Mouse (Mus musculus) limb, embryonic 12.5 days (tissue): ENCODE results near the gene Olfr467. TPM values are rescaled to one million over a fixed set of nuclear protein-coding genes. Genes with fewer than 3 reads are reported as not detected.
"Not testable (repeated sequence)": the region's sequence is repeated elsewhere in the genome, so short reads cannot be mapped to it uniquely, and the experiment has no call there.

ENCODE experiments used
- ATAC-seq: fragments of 200-750 bp; cut with Nextera tagmentation; 2 replicates; pipeline ENCODE4 v1.8.0; 2017; ENCODE audit warnings: low read depth, moderate TSS enrichment; ENCODE audit not compliant: insufficient number of reproducible peaks, insufficient read depth, low FRiP score, low TSS enrichment
- H3K27ac ChIP-seq: fragments of 300-500 bp; sonication (generic); 2 replicates; pipeline ENCODE4 v1.5.1; 2016; ENCODE audit warnings: mild to moderate bottlenecking, moderate library complexity
- H3K27me3 ChIP-seq: fragments of 300-500 bp; sonication (generic); 2 replicates; pipeline ENCODE4 v1.6.1; 2016; ENCODE audit warnings: mild to moderate bottlenecking, moderate library complexity
- H3K36me3 ChIP-seq: fragments of 300-500 bp; sonication (generic); 2 replicates; pipeline ENCODE4 v1.6.1; 2016; ENCODE audit warnings: mild to moderate bottlenecking, moderate library complexity
- H3K4me1 ChIP-seq: fragments of 300-500 bp; sonication (generic); replicated peaks from 2 replicates; pipeline ENCODE4 v1.6.1; 2016
- H3K4me2 ChIP-seq: fragments of 300-500 bp; sonication (generic); 2 replicates; pipeline ENCODE4 v1.6.1; 2016; ENCODE audit warnings: mild to moderate bottlenecking, moderate library complexity
- H3K4me3 ChIP-seq: fragments of 300-500 bp; sonication (generic); replicated peaks from 2 replicates; pipeline ENCODE4 v1.5.1; 2016; ENCODE audit warnings: mild to moderate bottlenecking
- H3K9ac ChIP-seq: fragments of 300-500 bp; sonication (generic); replicated peaks from 2 replicates; pipeline ENCODE4 v1.6.1; 2016; ENCODE audit warnings: mild to moderate bottlenecking, moderate library complexity
- H3K9me3 ChIP-seq: fragments of 300-500 bp; sonication (generic); 2 replicates; pipeline ENCODE4 v1.6.1; 2016; ENCODE audit warnings: mild to moderate bottlenecking, moderate library complexity
- WGBS: fragments of 180-500 bp; shearing (Covaris S2); methylation state at CpG from one replicate; pipeline ENCODE4 v1.1.7; 2016; 5-methylcytosine and 5-hydroxymethylcytosine counted together
- polyA plus RNA-seq: library from polyadenylated mRNA; unstranded; fragments of >200 nt; fragmentation: Nextera tagmentation; extraction: Ambion mirVana; gene quantifications from 2 replicates; pipeline ENCODE4 v1.2.1, GENCODE M21; 2016

The Olfr467 gene
- polyA plus RNA-seq, 1 experiment from 2014 or later: not detected

DNA sequence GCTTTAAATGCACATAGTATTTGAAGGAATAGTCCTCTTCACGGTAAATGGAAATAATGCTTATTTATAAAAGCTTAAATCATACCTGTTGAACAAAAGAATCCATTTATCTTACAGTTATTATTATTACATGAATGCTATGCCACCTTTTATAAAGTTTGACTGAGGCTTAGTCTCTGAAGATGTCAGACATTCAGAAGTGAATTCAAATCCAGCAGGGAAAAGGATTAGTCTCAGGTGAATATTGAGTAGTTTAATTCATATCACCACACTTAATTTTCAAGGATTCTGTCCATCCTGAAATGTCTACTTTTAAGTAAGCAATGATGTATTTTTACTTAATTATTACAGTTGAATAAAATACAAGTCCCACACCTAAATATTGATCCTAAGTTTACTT lies 35.3 kb downstream of the Olfr467 start, which contains the start of gene Olfr470:
Olfr470 (minus strand) TSS at position 101 of the 400 bp plus-strand sequence.
- H3K36me3 ChIP-seq, ATAC-seq, H3K4me2 ChIP-seq, H3K9me3 ChIP-seq, H3K4me1 ChIP-seq, H3K4me3 ChIP-seq, H3K27me3 ChIP-seq, H3K27ac ChIP-seq, H3K9ac ChIP-seq: not testable (repeated sequence)
- WGBS: 84% methylated on average over 1 of the region's 1 CpGs

Other genes starting within 250 kb of the Olfr467 start
- 30.2 and 32.1 TPM in 2 replicates for gene Olfml1, start 244.8 kb upstream of the Olfr467 start, polyA plus RNA-seq
- 14.1 and 15.1 TPM in 2 replicates for gene Ppfibp2, start 217.1 kb upstream of the Olfr467 start, polyA plus RNA-seq
- gene 5330417H12Rik, start 187.1 kb upstream of the Olfr467 start, polyA plus RNA-seq: not detected in 2 replicates
- gene Cyb5r2, start 54.2 kb upstream of the Olfr467 start, polyA plus RNA-seq: 0.16 and 0.37 TPM in 2 replicates
- gene Ovch2, start 11.1 kb upstream of the Olfr467 start, polyA plus RNA-seq: not detected in 2 replicates
- not detected in 2 replicates for gene Olfr469, start 13.3 kb downstream of the Olfr467 start, polyA plus RNA-seq
- not detected in 2 replicates for gene Olfr470, start 35.2 kb downstream of the Olfr467 start, polyA plus RNA-seq
- not detected in 2 replicates for gene Olfr472, start 85.6 kb downstream of the Olfr467 start, polyA plus RNA-seq
- not detected in 2 replicates for gene Olfr473, start 118.2 kb downstream of the Olfr467 start, polyA plus RNA-seq
- gene Olfr474, start 142.4 kb downstream of the Olfr467 start, polyA plus RNA-seq: not detected in 2 replicates
- gene Olfr476, start 152.5 kb downstream of the Olfr467 start, polyA plus RNA-seq: not detected in 2 replicates
- not detected in 2 replicates for gene Olfr477, start 174.4 kb downstream of the Olfr467 start, polyA plus RNA-seq
- not detected in 2 replicates for gene Olfr478, start 221.7 kb downstream of the Olfr467 start, polyA plus RNA-seq
- gene Olfr479, start 238.4 kb downstream of the Olfr467 start, polyA plus RNA-seq: not detected in 2 replicates